12 mouse cellular contexts compared by ENCODE assay signal in the genomic region with DNA sequence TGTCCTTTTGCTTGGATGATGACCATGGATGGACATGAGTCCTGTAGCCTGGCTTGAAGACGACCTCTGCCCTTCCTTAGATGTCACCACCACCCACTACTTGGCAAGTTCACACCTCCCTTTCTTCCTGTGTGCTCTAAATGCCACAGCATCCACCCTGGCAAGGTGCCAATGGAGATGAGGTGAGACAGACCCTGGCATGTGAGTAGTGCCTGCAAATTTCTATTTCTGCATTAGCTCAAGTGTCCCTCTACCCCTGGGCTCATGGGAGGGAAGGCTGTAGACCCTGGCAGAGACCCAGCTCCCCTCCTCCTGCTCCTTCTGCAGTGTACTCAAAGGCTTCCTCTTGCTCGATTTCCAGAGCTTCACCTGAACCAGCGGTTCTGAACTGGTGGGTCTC.
DNase-seq lines count a peak whose midpoint lies in the region; ATAC-seq lines count a peak whose summit lies in the region.
"Had no signal": no experiment of that assay in that cellular context is flagged by ENCODE, and none has a peak within 500 bp of the region (broad histone marks: within the 10 kb centered on the region; RNA-seq: fewer than 3 reads in every experiment).

No protein-coding gene starts in this region.

- peaks cover 33% of the 10 kb centered on the region for H3K4me1 ChIP-seq in embryonic facial prominence, embryonic 14.5 days (ENCODE audit: control insufficient read depth, insufficient read depth, low read length)
- H3K4me1 ChIP-seq in embryonic facial prominence, embryonic 10.5 days: peaks cover 53% of the 10 kb centered on the region
- peaks cover 36% of the 10 kb centered on the region for H3K4me1 ChIP-seq in kidney, embryonic 16.5 days (ENCODE audit: insufficient read depth, low read length)

- H3K4me2 ChIP-seq in embryonic facial prominence, embryonic 14.5 days (ENCODE audit: low read depth, low read length): no peak overlapping the region
- no peak overlapping the region for H3K4me2 ChIP-seq in kidney, embryonic 16.5 days (replicated peaks; ENCODE audit: low read depth, low read length)
- H3K4me2 ChIP-seq: liver, embryonic 11.5 days; midbrain, embryonic 12.5 days had no signal

- no peak overlapping the region for H3K9ac ChIP-seq in embryonic facial prominence, embryonic 14.5 days (ENCODE audit: low read depth, low read length)
- no peak overlapping the region for H3K9ac ChIP-seq in kidney, embryonic 16.5 days (replicated peaks; ENCODE audit: low read length)
- H3K9ac ChIP-seq: midbrain, embryonic 12.5 days had no signal

- WGBS in embryonic facial prominence, embryonic 14.5 days: 83% methylated on average over 3 of the region's 3 CpGs
- WGBS in embryonic facial prominence, embryonic 10.5 days: 89% methylated on average over 3 of the region's 3 CpGs
- 80% methylated on average over 3 of the region's 3 CpGs for WGBS in kidney, embryonic 16.5 days

- no peak overlapping the region for H3K4me3 ChIP-seq in embryonic facial prominence, embryonic 14.5 days (ENCODE audit: low read depth, low read length)
- no peak overlapping the region for H3K4me3 ChIP-seq in embryonic facial prominence, embryonic 10.5 days
- H3K4me3 ChIP-seq in kidney, embryonic 16.5 days (ENCODE audit: low read length): no peak overlapping the region
- H3K4me3 ChIP-seq: midbrain, embryonic 12.5 days had no signal

- peak; percentile 31 for DNase-seq in embryonic facial prominence, embryonic 14.5 days (ENCODE audit: low spot score)
- no peak for DNase-seq in embryonic facial prominence, embryonic 10.5 days (ENCODE audit: low spot score)
- DNase-seq in kidney, adult 18-20 months: no peak
- peak; percentile 21 for DNase-seq in thymus, postnatal 14 days
- no peak for DNase-seq in thymus, postnatal 36 days
- no peak for DNase-seq in layer of hippocampus, adult 8-10 months (ENCODE audit: low spot score in 2 of 2)
- no peak for DNase-seq in ovary, adult 18-20 months (ENCODE audit: low spot score)
- DNase-seq: right cerebral cortex, adult 18-20 months; thymus, adult 18-20 months had no signal

- ATAC-seq in embryonic facial prominence, embryonic 14.5 days (ENCODE audit: low read depth): no peak
- ATAC-seq in kidney, embryonic 16.5 days (ENCODE audit: low FRiP score, low TSS enrichment): peak; percentile 13; the same call in 1 of the 2 replicates

- H3K27ac ChIP-seq in embryonic facial prominence, embryonic 14.5 days (replicated peaks; ENCODE audit: low read depth, low read length): no peak overlapping the region
- H3K27ac ChIP-seq in embryonic facial prominence, embryonic 10.5 days (replicated peaks): no peak overlapping the region
- no peak overlapping the region for H3K27ac ChIP-seq in kidney, embryonic 16.5 days (ENCODE audit: low read length)
- H3K27ac ChIP-seq: midbrain, embryonic 12.5 days had no signal

- H3K27me3 ChIP-seq in embryonic facial prominence, embryonic 14.5 days (replicated peaks; ENCODE audit: control insufficient read depth, insufficient read depth, low read length): no peaks in the 10 kb centered on the region
- H3K27me3 ChIP-seq in embryonic facial prominence, embryonic 10.5 days (replicated peaks; ENCODE audit: low read depth, poor library complexity, severe bottlenecking): no peaks in the 10 kb centered on the region
- no peaks in the 10 kb centered on the region for H3K27me3 ChIP-seq in kidney, embryonic 16.5 days (ENCODE audit: insufficient read depth, low read length)
- H3K27me3 ChIP-seq: midbrain, embryonic 12.5 days had no signal

- H3K9me3 ChIP-seq in embryonic facial prominence, embryonic 14.5 days (ENCODE audit: control insufficient read depth, low read length): no peaks in the 10 kb centered on the region
- no peaks in the 10 kb centered on the region for H3K9me3 ChIP-seq in embryonic facial prominence, embryonic 10.5 days
- 0 out of 2 replicates have a peak, but pooled peaks cover 3% of the 10 kb centered on the region for H3K9me3 ChIP-seq in kidney, embryonic 16.5 days (ENCODE audit: low read length)
- H3K9me3 ChIP-seq: midbrain, embryonic 12.5 days had no signal

- no peaks in the 10 kb centered on the region for H3K36me3 ChIP-seq in embryonic facial prominence, embryonic 14.5 days (ENCODE audit: control insufficient read depth, insufficient read depth, low read length)
- H3K36me3 ChIP-seq in embryonic facial prominence, embryonic 10.5 days (replicated peaks): no peaks in the 10 kb centered on the region
- no peaks in the 10 kb centered on the region for H3K36me3 ChIP-seq in kidney, embryonic 16.5 days (ENCODE audit: insufficient read depth, low read length)
- H3K36me3 ChIP-seq: midbrain, embryonic 12.5 days had no signal

Comparison
In these comparisons a context has a peak if more than half of its experiments do, and no peak if none do; other contexts are left out.
1. DNase-seq: peak in embryonic facial prominence, embryonic 14.5 days (single experiment) and thymus, postnatal 14 days (single experiment); none in embryonic facial prominence, embryonic 10.5 days (single experiment), kidney, adult 18-20 months (single experiment), thymus, postnatal 36 days (0 of 2), layer of hippocampus, adult 8-10 months (0 of 2) and ovary, adult 18-20 months (single experiment).